In genomic region chr11:5762633-5762982, GRCm38 (mm10) we compare ENCODE assay signal across 8 mouse cellular contexts. TPM values are rescaled to one million over a fixed set of nuclear protein-coding genes. Genes with fewer than 3 reads are reported as not detected.
A peak's percentile ranks its signal among the peaks of the same experiment; 100 is the strongest.
DNase-seq lines count a peak whose midpoint lies in the region; ATAC-seq and TF ChIP-seq lines count a peak whose summit lies in the region.

No protein-coding gene starts in this region.

- H3K9ac ChIP-seq in liver, embryonic 15.5 days = peak overlapping the region; percentile 91

- H3K4me1 ChIP-seq in erythroblast, embryonic 14.5 days (ENCODE audit: control insufficient read depth) = peaks cover 31% of the 10 kb centered on the region
- no peaks in the 10 kb centered on the region; the same call in 1 of the 2 replicates for H3K4me1 ChIP-seq in thymus, adult 2 months (replicated peaks; ENCODE audit: control insufficient read depth, insufficient read depth, low read length)
- H3K4me1 ChIP-seq in liver, embryonic 15.5 days (replicated peaks) = peaks cover 22% of the 10 kb centered on the region

- no peak for ATAC-seq in erythroblast, adult 5-6 weeks (replicated peaks; ENCODE audit: low FRiP score, poor library complexity, severe bottlenecking)
- no peak for ATAC-seq in liver, embryonic 15.5 days (ENCODE audit: insufficient read depth)

- TF ChIP-seq CTCF in thymus, adult 2 months (IDR thresholded peaks at IDR 0.05; ENCODE audit: borderline replicate concordance, control insufficient read depth, extremely low read depth, insufficient read depth, low read length, poor library complexity) = no peak

- no peaks in the 10 kb centered on the region for H3K27me3 ChIP-seq in erythroblast, embryonic 14.5 days (ENCODE audit: control insufficient read depth)
- no peaks in the 10 kb centered on the region for H3K27me3 ChIP-seq in thymus, adult 2 months (ENCODE audit: control insufficient read depth, insufficient read depth, low read length)
- no peaks in the 10 kb centered on the region for H3K27me3 ChIP-seq in liver, embryonic 15.5 days

- no peaks in the 10 kb centered on the region for H3K9me3 ChIP-seq in erythroblast, embryonic 14.5 days (ENCODE audit: control insufficient read depth, low read length)
- no peaks in the 10 kb centered on the region for H3K9me3 ChIP-seq in liver, embryonic 15.5 days (replicated peaks)

- no peak for TF ChIP-seq POLR2A in thymus, adult 2 months (IDR thresholded peaks at IDR 0.05; ENCODE audit: control insufficient read depth, extremely low read depth, insufficient read depth, low read length, poor library complexity)

- H3K36me3 ChIP-seq in erythroblast, embryonic 14.5 days (ENCODE audit: control insufficient read depth) = peaks cover 3% of the 10 kb centered on the region
- H3K36me3 ChIP-seq in thymus, adult 2 months (ENCODE audit: control insufficient read depth, insufficient read depth, low read length) = no peaks in the 10 kb centered on the region
- H3K36me3 ChIP-seq in liver, embryonic 15.5 days (replicated peaks) = 0 out of 2 replicates have a peak, but pooled peaks cover 10% of the 10 kb centered on the region

- H3K4me2 ChIP-seq in liver, embryonic 15.5 days = peak overlapping the region; percentile 71

- DNase-seq in thymus, adult 2 months = no peak
- no peak for DNase-seq in thymus, postnatal 25 days
- no peak for DNase-seq in adrenal gland, postnatal 10 days
- DNase-seq in cerebellum, adult 9-10 months = no peak
- no peak for DNase-seq in embryo, embryonic 11 days

- H3K4me3 ChIP-seq in erythroblast, embryonic 14.5 days (replicated peaks) = peak overlapping the region; percentile 78
- 0 out of 2 replicates have a peak overlapping the region, but pooled peaks have one; percentile 15 for H3K4me3 ChIP-seq in thymus, adult 2 months (ENCODE audit: control insufficient read depth, insufficient read depth, low read length)
- H3K4me3 ChIP-seq in liver, embryonic 15.5 days (replicated peaks) = peak overlapping the region; percentile 85

- H3K27ac ChIP-seq in thymus, adult 2 months (ENCODE audit: control insufficient read depth, insufficient read depth, low read length) = 0 out of 2 replicates have a peak overlapping the region, but pooled peaks have one; percentile 26
- H3K27ac ChIP-seq in liver, embryonic 15.5 days (replicated peaks) = peak overlapping the region; percentile 94

- WGBS in thymus, adult 2 months = 11% methylated on average over 6 of the region's 6 CpGs
- WGBS in liver, embryonic 15.5 days (ENCODE audit: insufficient replicate concordance) = 6% methylated on average over 6 of the region's 6 CpGs

RNA-seq across cellular contexts. Expression of gene Urgcp, which starts 0.4 kb away (rescaled TPM):
- 0.40 and 0.51 TPM in 2 replicates for polyA plus RNA-seq in erythroblast, embryonic 14.5 days (2012)
- total RNA-seq in erythroblast, adult 5-6 weeks (2015; ENCODE audit: low replicate concordance) = 0.19 and 2.3 TPM in 2 replicates
- total RNA-seq in erythroblast, adult 5-6 weeks (2017; ENCODE audit: low replicate concordance) = 1.2 and 3.2 TPM in 2 replicates
- polyA plus RNA-seq in thymus, adult 2 months (2012; rRNA removed) = 22.2 and 22.4 TPM in 2 replicates
- polyA plus RNA-seq in liver, embryonic 15.5 days (2015; fragmentation: Nextera tagmentation; extraction: Ambion mirVana) = 8.4 and 8.7 TPM in 2 replicates
- total RNA-seq in adrenal gland, postnatal 10 days (2021) = 10 to 100 TPM; 65.1 to 66.5 TPM

RNA-seq across cellular contexts. Expression of gene Dbnl, which starts 25.7 kb away (rescaled TPM):
- 5.7 and 5.8 TPM in 2 replicates for polyA plus RNA-seq in erythroblast, embryonic 14.5 days (2012)
- 14.4 and 17.1 TPM in 2 replicates for total RNA-seq in erythroblast, adult 5-6 weeks (2015; ENCODE audit: low replicate concordance)
- 26.0 and 32.9 TPM in 2 replicates for total RNA-seq in erythroblast, adult 5-6 weeks (2017; ENCODE audit: low replicate concordance)
- 121 and 136 TPM in 2 replicates for polyA plus RNA-seq in thymus, adult 2 months (2012; rRNA removed)
- polyA plus RNA-seq in liver, embryonic 15.5 days (2015; fragmentation: Nextera tagmentation; extraction: Ambion mirVana) = 44.5 and 49.3 TPM in 2 replicates
- 10 to 100 TPM; 51.5 to 57.5 TPM for total RNA-seq in adrenal gland, postnatal 10 days (2021)

RNA-seq across cellular contexts. Expression of gene Pgam2, which starts 40.9 kb away (rescaled TPM):
- not detected in 2 replicates for polyA plus RNA-seq in erythroblast, embryonic 14.5 days (2012)
- total RNA-seq in erythroblast, adult 5-6 weeks (2015; ENCODE audit: low replicate concordance) = not detected in 2 replicates
- total RNA-seq in erythroblast, adult 5-6 weeks (2017; ENCODE audit: low replicate concordance) = not detected in 2 replicates
- 11.1 and 38.2 TPM in 2 replicates for polyA plus RNA-seq in thymus, adult 2 months (2012; rRNA removed)
- polyA plus RNA-seq in liver, embryonic 15.5 days (2015; fragmentation: Nextera tagmentation; extraction: Ambion mirVana) = 7.5 and 12.4 TPM in 2 replicates
- total RNA-seq in adrenal gland, postnatal 10 days (2021) = 100 to 1,000 TPM in 1 of 2 experiments, 10 to 100 TPM in 1; 37.0 to 157 TPM

RNA-seq across cellular contexts. Expression of gene Mrps24, which starts 47.1 kb away (rescaled TPM):
- polyA plus RNA-seq in erythroblast, embryonic 14.5 days (2012) = 10.8 and 14.0 TPM in 2 replicates
- total RNA-seq in erythroblast, adult 5-6 weeks (2015; ENCODE audit: low replicate concordance) = 16.5 and 28.1 TPM in 2 replicates
- 16.1 and 21.7 TPM in 2 replicates for total RNA-seq in erythroblast, adult 5-6 weeks (2017; ENCODE audit: low replicate concordance)
- polyA plus RNA-seq in thymus, adult 2 months (2012; rRNA removed) = 217 and 219 TPM in 2 replicates
- polyA plus RNA-seq in liver, embryonic 15.5 days (2015; fragmentation: Nextera tagmentation; extraction: Ambion mirVana) = 88.8 and 90.8 TPM in 2 replicates
- 100 to 1,000 TPM; 155 to 166 TPM for total RNA-seq in adrenal gland, postnatal 10 days (2021)

Comparison
In these comparisons a context has a peak if more than half of its experiments do, and no peak if none do; other contexts are left out.
1. H3K4me3 ChIP-seq: peak in every context shown above with its lines; median percentile 85 in liver, embryonic 15.5 days; 78 in erythroblast, embryonic 14.5 days; 15 in thymus, adult 2 months.